Mouse (Mus musculus) E14TG2a.4 (cell line): ENCODE measurements around the gene Map4.

Experiments used
- CTCF ChIP-seq: conservative IDR thresholded peaks from 2 replicates; pipeline ENCODE4 v1.5.1; 2014; ENCODE audit warnings: low read length
- NANOG ChIP-seq: IDR thresholded peaks from 2 replicates; pipeline ENCODE4 v1.6.1; 2014; ENCODE audit warnings: borderline replicate concordance, low read length, mixed read lengths
- POU5F1 ChIP-seq: IDR thresholded peaks from 2 replicates; pipeline ENCODE4 v1.6.1; 2014; ENCODE audit warnings: low read length, borderline replicate concordance

DNA sequence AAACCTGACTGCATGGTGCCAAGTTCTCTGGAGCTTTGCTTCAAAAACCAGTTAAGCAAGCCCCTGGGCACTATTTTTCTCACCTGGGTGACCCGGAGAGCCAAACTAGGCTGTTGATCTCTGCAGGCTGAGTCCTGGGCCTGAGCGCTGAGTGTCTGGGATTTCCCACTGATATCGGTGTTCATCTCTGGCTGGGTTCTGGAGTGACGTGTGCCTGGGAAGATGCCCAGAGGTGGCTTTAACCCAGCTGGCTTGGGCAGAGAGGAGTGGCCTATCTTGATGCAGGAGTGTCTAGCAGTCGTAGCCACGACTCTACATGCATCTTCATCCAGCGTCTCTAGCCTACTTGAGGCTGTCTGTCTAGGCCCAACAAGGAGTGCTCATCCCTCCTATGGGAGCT, 19.5 kb upstream of the Map4 start:
- TF ChIP-seq CTCF (no peak), NANOG (no peak), POU5F1 (no peak)
